Mouse (Mus musculus): ENCODE results near the gene Uso1.
"Not testable (repeated sequence)": the region's sequence is repeated elsewhere in the genome, so short reads cannot be mapped to it uniquely, and the experiment has no call there.

The Uso1 gene

DNA sequence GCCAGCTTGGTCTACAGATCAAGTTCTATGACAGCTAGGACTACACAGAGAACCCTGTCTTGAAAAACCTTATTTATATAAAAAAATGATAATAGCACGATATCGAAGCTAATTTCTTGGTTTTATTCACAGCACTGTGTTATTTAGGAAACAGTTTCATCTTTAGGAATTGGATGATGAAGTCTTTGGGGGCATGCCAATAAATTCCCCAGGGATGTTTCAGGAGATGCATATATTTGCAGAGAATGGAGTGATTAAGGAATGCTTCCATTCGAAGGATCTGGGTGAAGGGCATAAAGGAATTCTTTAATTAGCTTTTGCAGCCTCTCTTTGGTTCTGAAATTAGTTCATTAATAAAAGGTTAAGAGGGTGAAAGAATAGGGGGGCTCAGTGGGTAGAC is 12.3 kb upstream of the Uso1 start:
- no peak for ATAC-seq (ENCODE audit: insufficient number of reproducible peaks, low FRiP score, low TSS enrichment)

DNA sequence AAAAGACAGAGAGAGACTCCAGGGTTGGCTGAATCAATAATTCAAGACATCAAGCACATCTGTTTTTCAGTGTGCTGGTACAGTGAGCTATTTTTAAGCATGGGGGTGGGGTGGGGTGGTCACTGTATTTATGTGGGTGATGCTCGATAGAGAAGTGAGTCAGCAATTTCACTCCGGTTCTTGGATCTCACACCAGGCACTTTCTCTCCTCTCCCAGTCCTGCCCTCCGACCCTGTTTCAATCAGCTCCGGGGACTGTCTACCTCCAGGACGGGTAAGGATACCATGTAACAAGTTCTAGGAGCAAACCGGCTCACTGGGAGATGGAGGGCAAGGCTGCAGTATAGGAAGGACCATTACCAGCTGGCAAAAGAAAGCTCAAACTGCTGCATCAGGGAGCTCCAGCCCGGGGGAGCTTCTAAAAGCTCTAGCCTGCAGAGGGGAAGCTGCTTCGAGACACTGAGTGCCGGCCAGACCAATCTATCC is 10.6 kb upstream of the Uso1 start:
- 0 out of 2 replicates have a peak, but pooled peaks have one; percentile 15 for ATAC-seq (ENCODE audit: insufficient number of reproducible peaks, low FRiP score, low TSS enrichment)

DNA sequence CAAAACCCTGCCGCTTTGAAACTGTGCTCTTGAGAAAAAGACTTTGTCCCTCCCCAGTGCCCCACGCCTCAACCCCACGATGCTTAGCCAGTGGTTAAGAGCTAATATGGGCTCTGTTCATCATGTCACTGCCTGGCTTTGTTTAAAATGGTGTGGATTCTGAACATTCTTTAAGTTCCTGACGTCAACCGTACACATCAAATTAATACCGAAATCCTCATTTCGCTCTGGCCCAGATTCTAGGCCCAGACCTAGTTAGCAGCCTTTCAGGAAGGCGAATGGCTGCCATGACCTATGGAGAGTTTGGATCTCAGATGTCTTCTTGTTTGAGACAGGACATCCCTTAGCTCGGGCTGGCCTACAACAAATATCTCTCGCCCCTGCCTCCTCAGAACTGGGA is 10.0 kb upstream of the Uso1 start:
- no peak for ATAC-seq (ENCODE audit: insufficient number of reproducible peaks, low FRiP score, low TSS enrichment)

DNA sequence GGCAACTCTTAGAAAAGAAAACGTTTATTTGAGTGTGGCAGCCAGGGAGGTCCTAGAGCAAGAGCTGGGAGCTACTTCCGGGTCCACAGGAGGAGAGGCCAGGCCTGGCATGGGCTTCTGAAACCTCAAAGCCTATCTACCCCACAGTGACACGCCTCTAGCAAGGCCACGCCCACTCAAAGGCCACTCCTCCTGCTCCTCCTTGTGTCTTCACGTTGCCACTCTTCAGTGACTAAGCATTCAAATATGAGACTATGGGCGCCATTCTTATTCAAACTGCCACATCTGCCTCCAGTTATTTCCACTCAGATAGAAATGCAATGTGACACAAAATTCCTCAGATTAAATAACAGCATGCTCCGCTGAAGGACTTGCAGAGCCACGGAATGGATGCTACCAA is 9.2 kb upstream of the Uso1 start:
- ATAC-seq (ENCODE audit: insufficient number of reproducible peaks, low FRiP score, low TSS enrichment) = no peak

DNA sequence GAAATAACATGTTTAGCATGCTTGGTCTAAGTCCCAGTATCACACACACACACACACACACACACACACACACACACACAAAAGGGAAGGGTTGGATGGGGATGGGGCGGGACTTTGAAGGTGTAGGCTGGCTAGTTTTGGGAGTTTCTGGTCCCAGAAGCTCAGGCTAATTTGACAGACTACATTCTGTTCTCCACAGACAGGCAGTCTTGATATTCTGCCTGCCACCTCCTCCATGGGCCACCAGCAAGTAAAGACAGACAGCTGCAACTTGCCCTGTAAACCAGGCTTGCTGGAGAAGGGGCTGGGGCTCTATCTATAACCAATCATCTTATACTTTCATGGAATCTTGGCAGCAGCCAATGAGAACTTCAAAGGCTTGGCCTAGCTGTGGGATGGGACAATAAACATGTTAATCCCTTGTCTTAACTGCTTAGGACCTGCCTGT is 8.4 kb upstream of the Uso1 start:
- no peak for ATAC-seq (ENCODE audit: insufficient number of reproducible peaks, low FRiP score, low TSS enrichment)

DNA sequence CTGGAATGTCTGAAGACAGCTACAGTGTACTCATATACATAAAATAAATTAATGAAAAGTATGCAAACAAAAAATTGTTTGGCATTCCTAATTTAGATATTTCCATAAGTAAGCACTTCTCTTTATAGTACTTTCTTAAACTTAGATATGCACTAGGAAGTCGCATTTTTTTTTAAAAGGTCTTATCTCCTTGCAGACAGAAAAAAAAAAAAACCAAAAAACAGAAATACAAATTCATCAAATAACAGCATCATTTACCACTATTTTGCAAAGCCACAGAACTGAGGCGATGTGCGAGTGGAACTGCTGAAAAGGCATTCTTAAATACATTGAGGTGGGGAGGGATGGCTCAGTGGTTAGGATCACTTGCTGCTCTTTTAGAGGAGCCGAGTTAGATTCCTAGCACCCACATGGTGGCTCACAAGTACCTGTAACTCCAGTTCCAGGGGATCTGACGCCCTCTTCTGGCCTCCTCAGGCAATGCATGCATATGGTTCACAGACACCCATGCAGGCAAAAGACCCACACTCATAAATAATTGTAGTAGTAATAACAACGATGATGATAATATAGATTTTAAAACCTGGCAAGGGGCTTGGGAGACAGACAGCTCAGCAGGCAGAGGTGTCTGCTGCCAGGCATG is 7.6 kb upstream of the Uso1 start:
- ATAC-seq (ENCODE audit: insufficient number of reproducible peaks, low FRiP score, low TSS enrichment) = no peak

DNA sequence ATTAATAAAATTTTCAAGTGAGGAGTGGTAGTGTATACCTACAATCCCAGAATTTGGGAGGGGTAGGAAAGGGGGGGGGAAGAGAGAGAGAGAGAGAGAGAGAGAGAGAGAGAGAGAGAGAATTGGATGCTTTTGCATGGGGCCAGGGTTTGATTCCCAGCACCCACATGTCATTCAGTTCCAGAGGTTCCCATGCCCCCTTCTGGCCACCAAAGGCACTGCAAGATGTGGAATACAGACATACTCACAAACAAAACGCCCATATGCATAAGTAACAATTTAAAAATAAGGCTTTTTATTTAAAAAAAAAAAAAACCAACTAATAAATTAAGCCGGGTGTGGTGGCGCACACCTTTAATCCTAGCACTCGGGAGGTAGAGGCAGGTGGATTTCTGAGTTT is 5.6 kb upstream of the Uso1 start:
- ATAC-seq (ENCODE audit: insufficient number of reproducible peaks, low FRiP score, low TSS enrichment) = no peak

DNA sequence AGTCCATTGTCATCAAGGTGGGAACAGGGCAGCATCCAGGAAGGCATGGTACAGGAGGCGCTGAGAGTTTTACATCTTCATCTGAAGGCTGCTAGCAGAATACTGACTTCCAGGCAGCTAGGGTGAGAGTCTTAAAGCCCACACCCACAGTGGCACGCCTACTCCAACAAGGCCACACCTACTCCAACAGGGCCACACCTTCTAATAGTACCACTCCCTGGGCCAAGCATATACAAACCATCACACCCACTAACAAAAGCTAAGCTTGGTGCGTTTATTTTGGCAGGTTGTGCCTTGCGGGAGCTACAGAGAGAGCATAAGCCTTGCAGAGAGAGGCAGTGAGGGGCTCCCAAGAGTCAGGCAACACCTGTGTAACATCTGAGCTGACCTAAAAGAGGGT is 4.7 kb upstream of the Uso1 start:
- not testable (repeated sequence) for ATAC-seq (ENCODE audit: insufficient number of reproducible peaks, low FRiP score, low TSS enrichment)

DNA sequence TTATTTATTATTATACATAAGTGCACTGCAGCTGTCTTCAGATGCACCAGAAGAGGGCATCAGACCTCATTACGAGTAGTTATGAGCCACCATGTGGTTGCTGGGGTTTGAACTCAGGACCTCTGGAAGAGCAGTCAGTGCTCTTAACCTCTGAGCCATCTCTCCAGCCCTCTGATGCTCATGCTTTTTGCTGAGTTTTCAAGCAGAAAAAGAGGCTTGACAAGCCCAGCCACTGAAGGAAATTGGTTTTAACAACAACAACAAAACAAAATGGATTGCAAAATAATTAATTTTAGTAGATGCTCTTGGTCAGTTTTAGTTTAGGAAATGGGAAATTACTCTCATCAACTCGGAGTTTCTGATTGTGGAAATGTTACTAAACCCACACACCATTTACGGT is 2.8 kb upstream of the Uso1 start:
- ATAC-seq (ENCODE audit: insufficient number of reproducible peaks, low FRiP score, low TSS enrichment) = no peak

DNA sequence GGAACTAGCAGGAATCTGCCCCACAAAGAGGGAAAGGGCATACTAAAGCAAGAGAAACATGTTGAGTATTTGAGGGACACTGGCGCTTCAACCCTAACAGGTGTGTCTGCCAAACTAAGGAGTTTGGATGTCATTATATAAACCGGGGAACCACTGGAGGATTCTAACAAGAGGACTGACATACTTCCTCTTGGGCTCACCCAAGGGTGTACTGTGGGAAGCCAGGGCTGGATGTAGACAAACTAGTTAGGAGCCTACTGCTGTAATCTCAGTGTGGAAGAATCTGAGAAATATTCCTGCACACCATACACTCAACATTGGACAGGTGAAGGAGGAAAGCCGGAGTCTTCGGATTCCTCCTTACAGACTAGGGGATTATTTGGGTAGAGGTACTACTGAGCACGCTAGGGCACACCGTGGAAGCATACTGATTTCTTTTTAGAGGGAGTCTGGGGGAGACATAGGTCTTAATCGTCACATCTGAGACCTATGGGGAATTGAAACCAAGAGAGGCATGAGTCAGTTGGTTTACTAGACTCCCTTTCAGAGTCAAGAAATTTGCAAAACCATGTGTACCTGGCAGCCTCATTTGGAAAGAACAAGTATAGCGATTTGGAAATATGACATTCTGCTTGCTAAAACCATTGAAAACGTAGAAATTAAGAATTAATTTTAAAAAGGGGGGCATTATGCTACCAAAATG is 1.1 kb upstream of the Uso1 start:
- no peak for ATAC-seq (ENCODE audit: insufficient number of reproducible peaks, low FRiP score, low TSS enrichment)

DNA sequence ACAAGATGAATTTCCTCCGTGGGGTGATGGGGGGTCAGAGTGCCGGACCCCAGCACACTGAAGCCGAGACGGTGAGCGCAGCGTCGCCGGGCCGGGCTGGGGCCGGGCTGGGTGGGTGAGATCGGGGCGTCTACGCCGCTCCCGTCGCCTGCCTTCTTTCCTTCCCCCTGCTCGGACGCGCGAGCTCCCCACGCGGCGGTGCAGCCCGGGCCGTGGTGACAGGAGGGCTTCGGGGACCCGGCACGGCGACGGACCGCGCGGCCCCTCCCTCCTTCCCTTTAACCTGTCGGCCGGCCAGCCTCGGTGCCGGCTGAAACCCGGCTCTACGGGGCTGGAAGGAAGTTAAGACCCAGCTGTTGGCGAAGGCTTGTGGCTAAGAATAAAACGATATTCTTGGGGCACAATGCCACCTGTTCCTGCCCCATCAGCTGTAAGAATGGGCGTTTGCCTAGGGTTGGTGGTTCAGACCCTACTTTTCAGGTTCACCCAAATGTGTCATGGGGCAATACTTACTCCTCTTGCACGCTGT is 419 bp downstream of the Uso1 start:
- ATAC-seq (ENCODE audit: insufficient number of reproducible peaks, low FRiP score, low TSS enrichment) = peak; percentile 36

DNA sequence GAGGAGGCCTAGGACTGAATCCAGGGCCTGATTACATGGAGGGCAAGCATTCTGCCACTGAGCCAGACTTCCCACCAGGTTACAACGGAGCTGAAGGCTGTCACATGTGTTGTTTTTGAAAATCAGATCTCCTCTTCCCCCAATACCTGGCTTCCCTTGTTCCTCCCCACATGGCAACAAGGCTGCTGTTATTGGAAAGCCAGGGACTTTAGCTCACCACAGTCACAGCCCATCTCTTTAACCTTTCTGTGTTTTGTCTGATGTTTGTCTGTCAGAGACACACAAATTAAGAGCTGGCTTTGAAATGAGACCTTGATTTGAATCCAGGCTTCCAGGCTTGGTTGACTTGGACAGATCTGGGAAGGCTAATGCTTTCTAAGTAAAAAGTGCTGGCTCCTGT is 1.5 kb downstream of the Uso1 start:
- no peak for ATAC-seq (ENCODE audit: insufficient number of reproducible peaks, low FRiP score, low TSS enrichment)

DNA sequence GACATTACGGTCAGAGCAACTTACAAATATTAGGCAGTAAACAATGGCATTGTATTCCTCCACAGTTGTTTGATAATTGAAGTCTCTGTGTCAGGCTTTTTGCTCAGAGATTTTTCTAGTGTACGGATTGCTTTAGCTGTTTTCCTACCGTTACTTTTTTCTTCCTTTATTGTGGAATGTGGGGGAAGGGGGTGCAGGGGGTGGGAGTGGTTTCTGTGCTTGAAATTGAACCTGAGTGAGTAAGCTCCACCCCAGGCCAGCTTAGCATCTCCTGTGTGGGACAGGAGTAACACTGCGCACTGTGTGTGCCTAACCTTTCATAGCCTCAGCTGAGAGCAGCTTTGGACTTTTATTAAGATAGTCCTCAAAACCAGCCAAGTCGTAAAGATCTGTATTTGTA is 4.0 kb downstream of the Uso1 start:
- no peak for ATAC-seq (ENCODE audit: insufficient number of reproducible peaks, low FRiP score, low TSS enrichment)

DNA sequence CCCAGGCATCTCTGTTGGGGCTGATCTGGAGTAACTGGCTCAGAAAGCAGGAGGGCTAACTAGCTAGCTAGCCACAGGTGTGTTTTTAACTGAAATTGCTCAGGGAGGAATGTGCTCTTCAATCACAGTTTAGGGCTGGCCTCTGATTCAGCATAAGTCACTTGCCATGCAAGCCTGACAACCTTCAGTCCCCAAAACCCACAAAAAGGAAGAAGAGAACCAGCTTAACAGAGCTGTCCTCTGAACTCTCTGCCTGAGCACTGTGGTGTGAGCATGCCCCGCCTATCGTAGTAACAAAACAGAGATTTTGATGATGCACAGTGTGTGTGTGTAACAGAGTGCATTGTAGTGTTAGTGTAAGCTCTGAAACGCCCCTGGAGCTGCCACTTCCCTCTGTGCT is 4.7 kb downstream of the Uso1 start:
- ATAC-seq (ENCODE audit: insufficient number of reproducible peaks, low FRiP score, low TSS enrichment) = no peak

DNA sequence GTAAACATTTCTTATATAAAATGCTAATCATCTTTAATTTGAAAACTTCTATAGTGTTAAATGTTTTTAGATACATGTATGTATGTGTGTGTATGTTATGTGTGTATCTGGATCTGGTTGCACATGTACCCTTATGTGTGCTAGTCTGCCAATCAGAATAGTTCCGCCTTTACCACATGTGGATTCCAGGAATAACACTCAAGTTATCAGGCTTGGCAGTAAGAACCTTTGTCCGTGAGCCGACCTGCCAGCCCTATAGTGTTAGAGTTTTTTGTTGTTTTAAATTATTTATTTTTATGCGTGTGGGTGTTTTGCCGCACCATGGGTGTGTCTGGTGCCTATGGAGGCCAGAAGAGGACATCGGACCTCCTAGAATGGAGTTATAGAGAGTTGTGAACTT is 5.9 kb downstream of the Uso1 start:
- no peak for ATAC-seq (ENCODE audit: insufficient number of reproducible peaks, low FRiP score, low TSS enrichment)

DNA sequence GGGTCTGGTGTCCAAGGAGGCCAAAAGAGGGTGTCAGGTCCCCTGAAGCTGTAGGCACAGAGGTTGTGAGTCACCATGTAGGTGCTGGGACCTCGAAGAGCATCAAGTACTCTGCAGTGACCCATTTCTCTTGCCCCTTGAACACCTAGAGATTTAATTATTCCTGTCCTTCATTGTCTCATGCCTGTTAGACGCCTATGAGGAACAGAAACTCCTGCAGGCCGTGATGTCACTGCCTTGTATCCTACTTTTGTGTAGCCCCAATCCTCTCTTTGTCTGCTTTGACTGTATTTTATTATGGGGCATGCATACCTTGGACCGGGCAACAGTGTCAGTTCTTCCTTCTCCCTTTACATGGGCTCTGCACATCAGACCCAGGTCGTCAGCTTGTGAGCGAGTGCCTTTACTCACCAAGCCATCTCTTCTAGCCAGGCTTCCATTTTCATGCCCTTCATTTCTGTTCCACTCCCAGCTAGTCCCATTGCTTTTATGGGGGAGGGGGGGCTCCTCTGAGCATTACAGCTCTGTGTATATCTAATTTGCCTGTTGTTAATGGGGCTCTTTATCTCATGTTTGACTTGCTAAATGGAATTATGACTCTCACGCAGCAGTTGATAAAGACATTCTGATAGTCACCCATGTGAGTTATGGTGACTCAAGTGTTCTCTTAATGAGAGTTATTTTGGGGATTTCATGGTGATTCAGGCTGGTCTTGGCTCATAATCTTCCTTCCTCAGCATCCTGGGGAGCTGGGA is 7.4 kb downstream of the Uso1 start:
- no peak for ATAC-seq (ENCODE audit: insufficient number of reproducible peaks, low FRiP score, low TSS enrichment)

DNA sequence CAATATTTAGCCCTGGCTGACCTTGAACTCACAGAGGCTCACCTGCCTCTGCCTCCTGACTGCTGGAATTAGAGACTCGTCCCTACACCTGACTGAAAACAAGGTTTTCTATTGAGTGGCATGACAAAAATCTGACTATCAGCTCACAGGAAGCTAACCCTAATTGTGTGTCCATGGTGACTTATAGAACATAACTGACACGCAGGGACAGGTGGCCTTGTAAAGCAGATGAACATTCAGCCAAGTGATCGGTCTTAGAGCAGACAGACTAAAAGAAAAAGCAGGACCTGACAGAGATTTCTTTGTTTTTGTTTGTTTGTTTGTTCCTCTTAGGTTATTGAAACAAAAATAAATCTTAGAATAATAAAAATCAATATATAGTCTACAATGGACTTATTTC is 10.5 kb downstream of the Uso1 start:
- ATAC-seq (ENCODE audit: insufficient number of reproducible peaks, low FRiP score, low TSS enrichment) = no peak

DNA sequence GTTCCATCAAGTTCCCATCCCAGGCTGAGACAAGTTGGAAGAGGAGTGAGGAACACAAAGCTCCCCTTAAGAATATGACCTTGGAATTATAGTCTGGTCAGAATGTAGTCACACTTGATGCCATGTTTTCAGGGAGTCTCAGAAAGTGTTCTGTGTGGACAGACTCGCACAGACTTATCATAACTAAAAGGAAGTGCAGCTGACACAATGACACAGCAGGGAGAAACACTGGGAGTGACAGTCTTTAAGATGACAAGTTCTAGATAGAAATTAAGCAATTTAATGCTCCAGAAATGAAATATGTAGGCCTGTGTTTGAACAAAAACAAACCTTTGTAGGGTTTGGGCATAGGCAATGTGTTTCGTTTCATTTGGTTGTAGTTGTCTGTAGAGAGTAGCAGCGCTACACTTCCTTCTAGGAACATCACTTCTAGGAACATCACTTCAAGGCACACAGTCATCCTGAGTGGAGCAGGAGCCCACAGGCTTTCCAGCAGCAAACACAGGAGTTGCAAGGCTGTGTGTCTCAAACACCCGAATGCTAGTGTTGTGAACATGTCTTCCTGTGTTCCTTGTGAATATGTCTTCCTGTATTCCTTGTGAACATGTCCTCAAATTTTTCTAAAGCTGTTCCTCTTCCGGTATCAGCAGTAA is 11.7 kb downstream of the Uso1 start:
- ATAC-seq (ENCODE audit: insufficient number of reproducible peaks, low FRiP score, low TSS enrichment) = no peak

DNA sequence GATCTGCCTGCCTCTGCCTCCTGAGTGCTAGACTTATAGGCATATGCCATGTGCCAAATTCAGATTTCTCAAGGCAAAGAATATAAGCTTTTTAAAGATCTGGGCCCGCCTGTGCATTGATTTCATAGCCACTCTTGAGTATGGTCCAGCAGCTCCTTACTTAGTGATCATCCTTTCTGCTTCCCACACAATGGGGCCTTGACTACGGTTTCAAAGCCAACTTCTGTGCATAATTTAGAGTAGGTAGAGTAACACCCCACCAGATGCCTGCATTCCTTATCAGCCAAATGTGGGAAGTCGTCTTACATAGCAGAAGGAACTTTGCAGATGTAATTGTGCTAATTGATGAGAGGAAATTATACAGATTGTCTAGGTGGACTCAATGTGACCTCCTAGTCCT is 17.1 kb downstream of the Uso1 start:
- ATAC-seq (ENCODE audit: insufficient number of reproducible peaks, low FRiP score, low TSS enrichment) = no peak

DNA sequence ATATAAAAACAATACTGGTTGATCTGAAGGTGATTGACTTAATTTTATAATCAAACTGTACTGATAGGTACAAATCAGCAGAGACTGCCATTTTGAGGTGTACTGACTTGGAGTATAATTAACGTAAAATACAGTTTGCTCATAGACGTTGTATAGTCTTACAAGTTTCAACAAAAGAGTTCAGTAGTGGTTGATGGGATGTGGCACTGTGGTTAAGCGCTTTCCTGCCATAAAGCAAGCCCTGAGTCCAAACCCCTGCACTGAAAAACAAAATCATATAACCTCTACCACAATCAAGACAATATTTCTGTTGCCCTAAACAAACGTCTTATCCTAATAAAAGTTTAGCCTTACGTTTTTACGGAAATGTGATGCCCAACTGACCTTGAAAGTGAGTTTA is 28.2 kb downstream of the Uso1 start:
- ATAC-seq (ENCODE audit: insufficient number of reproducible peaks, low FRiP score, low TSS enrichment) = no peak
